In genomic region chr8:121079944-121080343, GRCm38 (mm10) we compare ENCODE assay signal across 20 mouse cellular contexts. TPM values are rescaled to one million over a fixed set of nuclear protein-coding genes. Genes with fewer than 3 reads are reported as not detected.
DNase-seq lines count a peak whose midpoint lies in the region; ATAC-seq and TF ChIP-seq lines count a peak whose summit lies in the region.
"Had no signal": no experiment of that assay in that cellular context is flagged by ENCODE, and none has a peak within 500 bp of the region (broad histone marks: within the 10 kb centered on the region; RNA-seq: fewer than 3 reads in every experiment).

No protein-coding gene starts in this region.

- H3K36me3 ChIP-seq in heart, embryonic 13.5 days: no peaks in the 10 kb centered on the region
- no peaks in the 10 kb centered on the region for H3K36me3 ChIP-seq in lung, postnatal 0 days (ENCODE audit: insufficient read depth, low read length)
- H3K36me3 ChIP-seq in embryonic facial prominence, embryonic 14.5 days (ENCODE audit: control insufficient read depth, insufficient read depth, low read length): no peaks in the 10 kb centered on the region
- no peaks in the 10 kb centered on the region; the same call in 1 of the 2 replicates for H3K36me3 ChIP-seq in stomach, embryonic 14.5 days (ENCODE audit: control insufficient read depth, insufficient read depth, low read length)
- H3K36me3 ChIP-seq: hindbrain, embryonic 13.5 days; limb, embryonic 15.5 days; midbrain, embryonic 10.5 days had no signal

- ATAC-seq in heart, embryonic 13.5 days (ENCODE audit: extremely low read depth, insufficient number of reproducible peaks, low FRiP score, low TSS enrichment): no peak
- no peak for ATAC-seq in lung, postnatal 0 days
- ATAC-seq in embryonic facial prominence, embryonic 14.5 days (ENCODE audit: low read depth): no peak
- no peak for ATAC-seq in stomach, embryonic 14.5 days (ENCODE audit: insufficient number of reproducible peaks, insufficient read depth, low FRiP score, low read depth)
- ATAC-seq: forebrain, embryonic 13.5 days had no signal

- peaks cover 99% of the 10 kb centered on the region for H3K27me3 ChIP-seq in heart, embryonic 13.5 days (replicated peaks)
- H3K27me3 ChIP-seq in lung, postnatal 0 days (replicated peaks; ENCODE audit: insufficient read depth, low read length): peaks cover 33% of the 10 kb centered on the region
- peaks cover 99% of the 10 kb centered on the region for H3K27me3 ChIP-seq in embryonic facial prominence, embryonic 14.5 days (replicated peaks; ENCODE audit: control insufficient read depth, insufficient read depth, low read length)
- H3K27me3 ChIP-seq in stomach, embryonic 14.5 days (ENCODE audit: control insufficient read depth, insufficient read depth, low read length): 0 out of 2 replicates have a peak, but pooled peaks cover 19% of the 10 kb centered on the region

- WGBS in heart, embryonic 13.5 days: 5% methylated on average over 12 of the region's 12 CpGs
- 25% methylated on average over 12 of the region's 12 CpGs for WGBS in lung, postnatal 0 days
- WGBS in embryonic facial prominence, embryonic 14.5 days: 9% methylated on average over 12 of the region's 12 CpGs
- WGBS in stomach, embryonic 14.5 days: 10% methylated on average over 12 of the region's 12 CpGs

- no peak for TF ChIP-seq CTCF in lung, postnatal 0 days (IDR thresholded peaks at IDR 0.05)

- H3K27ac ChIP-seq in heart, embryonic 13.5 days (replicated peaks): no peak overlapping the region
- H3K27ac ChIP-seq in lung, postnatal 0 days (ENCODE audit: low read length): peak overlapping the region; percentile 95; the same call in 1 of the 2 replicates
- no peak overlapping the region for H3K27ac ChIP-seq in embryonic facial prominence, embryonic 14.5 days (replicated peaks; ENCODE audit: low read depth, low read length)
- H3K27ac ChIP-seq in stomach, embryonic 14.5 days (ENCODE audit: low read length): peak overlapping the region; percentile 99
- H3K27ac ChIP-seq: forebrain, embryonic 13.5 days; hindbrain, embryonic 13.5 days; limb, embryonic 15.5 days; midbrain, embryonic 10.5 days had no signal

- no peak for TF ChIP-seq EP300 in lung, postnatal 0 days (IDR thresholded peaks at IDR 0.05)

- H3K4me2 ChIP-seq in heart, embryonic 13.5 days: peak overlapping the region; percentile 85
- peak overlapping the region; percentile 79 for H3K4me2 ChIP-seq in lung, postnatal 0 days (replicated peaks; ENCODE audit: low read depth, low read length)
- peak overlapping the region; percentile 43 for H3K4me2 ChIP-seq in embryonic facial prominence, embryonic 14.5 days (ENCODE audit: low read depth, low read length)
- H3K4me2 ChIP-seq in stomach, embryonic 14.5 days (replicated peaks; ENCODE audit: low read depth, low read length): peak overlapping the region; percentile 78
- H3K4me2 ChIP-seq: forebrain, embryonic 13.5 days; hindbrain, embryonic 13.5 days; limb, embryonic 15.5 days had no signal

- H3K4me3 ChIP-seq in heart, embryonic 13.5 days: no peak overlapping the region
- peak overlapping the region; percentile 74 for H3K4me3 ChIP-seq in lung, postnatal 0 days (ENCODE audit: low read depth, low read length)
- peak overlapping the region; percentile 23 for H3K4me3 ChIP-seq in embryonic facial prominence, embryonic 14.5 days (ENCODE audit: low read depth, low read length)
- H3K4me3 ChIP-seq in stomach, embryonic 14.5 days (ENCODE audit: low read depth, low read length): peak overlapping the region; percentile 69
- H3K4me3 ChIP-seq: forebrain, embryonic 13.5 days; hindbrain, embryonic 13.5 days; limb, embryonic 15.5 days; midbrain, embryonic 10.5 days had no signal

- peaks cover 28% of the 10 kb centered on the region for H3K4me1 ChIP-seq in heart, embryonic 13.5 days
- no peaks in the 10 kb centered on the region for H3K4me1 ChIP-seq in lung, postnatal 0 days (ENCODE audit: insufficient read depth, low read depth, low read length)
- H3K4me1 ChIP-seq in embryonic facial prominence, embryonic 14.5 days (ENCODE audit: control insufficient read depth, insufficient read depth, low read length): peaks cover 6% of the 10 kb centered on the region; the same call in 1 of the 2 replicates
- H3K4me1 ChIP-seq in stomach, embryonic 14.5 days (ENCODE audit: control insufficient read depth, insufficient read depth, low read length): peaks cover 8% of the 10 kb centered on the region

- H3K9ac ChIP-seq in heart, embryonic 13.5 days: no peak overlapping the region
- H3K9ac ChIP-seq in lung, postnatal 0 days (replicated peaks; ENCODE audit: low read depth): peak overlapping the region; percentile 80
- H3K9ac ChIP-seq in embryonic facial prominence, embryonic 14.5 days (ENCODE audit: low read depth, low read length): no peak overlapping the region
- peak overlapping the region; percentile 92 for H3K9ac ChIP-seq in stomach, embryonic 14.5 days (replicated peaks; ENCODE audit: low read depth, low read length)
- H3K9ac ChIP-seq: forebrain, embryonic 13.5 days; hindbrain, embryonic 13.5 days; limb, embryonic 15.5 days had no signal

- no peaks in the 10 kb centered on the region for H3K9me3 ChIP-seq in heart, embryonic 13.5 days
- no peaks in the 10 kb centered on the region for H3K9me3 ChIP-seq in lung, postnatal 0 days (ENCODE audit: low read length)
- no peaks in the 10 kb centered on the region for H3K9me3 ChIP-seq in embryonic facial prominence, embryonic 14.5 days (ENCODE audit: control insufficient read depth, low read length)
- no peaks in the 10 kb centered on the region for H3K9me3 ChIP-seq in stomach, embryonic 14.5 days (ENCODE audit: control insufficient read depth, low read depth, low read length)
- H3K9me3 ChIP-seq: forebrain, embryonic 13.5 days; hindbrain, embryonic 13.5 days; limb, embryonic 15.5 days; midbrain, embryonic 10.5 days had no signal

- no peak for DNase-seq in heart, adult 9 months (ENCODE audit: low spot score in 2 of 2)
- no peak for DNase-seq in lung, postnatal 0 days (ENCODE audit: low spot score)
- no peak for DNase-seq in lung, postnatal 10 days
- no peak for DNase-seq in embryonic facial prominence, embryonic 14.5 days (ENCODE audit: low spot score)
- no peak for DNase-seq in adrenal gland, adult 18-20 months (ENCODE audit: low spot score in 2 of 2)
- no peak for DNase-seq in kidney, postnatal 14 days
- DNase-seq: adrenal gland, postnatal 14 days; cerebellum, adult 11-12 months; cerebellum, postnatal 36 days; kidney, adult 2 months; thymus, postnatal 14 days had no signal

RNA-seq across cellular contexts. Expression of gene Foxf1, which starts 4.2 kb away (rescaled TPM):
- 7.7 and 9.5 TPM in 2 replicates for polyA plus RNA-seq in heart, embryonic 13.5 days (2015; fragmentation: Nextera tagmentation; extraction: Ambion mirVana)
- polyA plus RNA-seq in lung, postnatal 0 days (2015; fragmentation: Nextera tagmentation; extraction: Ambion mirVana): 156 and 194 TPM in 2 replicates
- 7.0 and 7.6 TPM in 2 replicates for polyA plus RNA-seq in embryonic facial prominence, embryonic 14.5 days (2014; fragmentation: Nextera tagmentation; extraction: Ambion mirVana)
- polyA plus RNA-seq in stomach, embryonic 14.5 days (2014; fragmentation: Nextera tagmentation; extraction: Ambion mirVana): 147 and 163 TPM in 2 replicates
- under 1 TPM; 0.36 to 0.38 TPM for total RNA-seq in adrenal gland, adult 18-20 months (2021)

RNA-seq across cellular contexts. Expression of gene Mthfsd, which starts 28.2 kb away (rescaled TPM):
- 35.3 and 42.8 TPM in 2 replicates for polyA plus RNA-seq in heart, embryonic 13.5 days (2015; fragmentation: Nextera tagmentation; extraction: Ambion mirVana)
- polyA plus RNA-seq in lung, postnatal 0 days (2015; fragmentation: Nextera tagmentation; extraction: Ambion mirVana): 36.1 and 37.7 TPM in 2 replicates
- 46.1 and 56.7 TPM in 2 replicates for polyA plus RNA-seq in embryonic facial prominence, embryonic 14.5 days (2014; fragmentation: Nextera tagmentation; extraction: Ambion mirVana)
- polyA plus RNA-seq in stomach, embryonic 14.5 days (2014; fragmentation: Nextera tagmentation; extraction: Ambion mirVana): 65.9 and 66.6 TPM in 2 replicates
- 10 to 100 TPM; 28.4 to 30.6 TPM for total RNA-seq in adrenal gland, adult 18-20 months (2021)

RNA-seq across cellular contexts. Expression of gene Foxc2, which starts 36.0 kb away (rescaled TPM):
- 6.8 and 7.4 TPM in 2 replicates for polyA plus RNA-seq in heart, embryonic 13.5 days (2015; fragmentation: Nextera tagmentation; extraction: Ambion mirVana)
- polyA plus RNA-seq in lung, postnatal 0 days (2015; fragmentation: Nextera tagmentation; extraction: Ambion mirVana): 0.47 and 0.58 TPM in 2 replicates
- 7.4 and 9.4 TPM in 2 replicates for polyA plus RNA-seq in embryonic facial prominence, embryonic 14.5 days (2014; fragmentation: Nextera tagmentation; extraction: Ambion mirVana)
- 0.20 and 0.56 TPM in 2 replicates for polyA plus RNA-seq in stomach, embryonic 14.5 days (2014; fragmentation: Nextera tagmentation; extraction: Ambion mirVana)
- total RNA-seq in adrenal gland, adult 18-20 months (2021): 1 to 10 TPM; 2.8 to 4.1 TPM

RNA-seq across cellular contexts. Expression of gene Foxl1, which starts 47.8 kb away (rescaled TPM):
- 0.52 and 0.64 TPM in 2 replicates for polyA plus RNA-seq in heart, embryonic 13.5 days (2015; fragmentation: Nextera tagmentation; extraction: Ambion mirVana)
- 0.88 and 1.3 TPM in 2 replicates for polyA plus RNA-seq in lung, postnatal 0 days (2015; fragmentation: Nextera tagmentation; extraction: Ambion mirVana)
- 0.32 and 0.96 TPM in 2 replicates for polyA plus RNA-seq in embryonic facial prominence, embryonic 14.5 days (2014; fragmentation: Nextera tagmentation; extraction: Ambion mirVana)
- 6.9 and 7.0 TPM in 2 replicates for polyA plus RNA-seq in stomach, embryonic 14.5 days (2014; fragmentation: Nextera tagmentation; extraction: Ambion mirVana)
- under 1 TPM; 0.26 to 0.27 TPM for total RNA-seq in adrenal gland, adult 18-20 months (2021)
- total RNA-seq: gastrocnemius, adult 18-20 months; layer of hippocampus, postnatal 14 days had no signal
- polyA plus RNA-seq: neural tube, embryonic 14.5 days had no signal

Comparison
In these comparisons a context has a peak if more than half of its experiments do, and no peak if none do; other contexts are left out.
1. H3K27ac ChIP-seq: peak in lung, postnatal 0 days (single experiment) and stomach, embryonic 14.5 days (single experiment); none in heart, embryonic 13.5 days (single experiment) and embryonic facial prominence, embryonic 14.5 days (single experiment).
2. H3K9ac ChIP-seq: peak in lung, postnatal 0 days (single experiment) and stomach, embryonic 14.5 days (single experiment); none in heart, embryonic 13.5 days (single experiment) and embryonic facial prominence, embryonic 14.5 days (single experiment).
3. RNA of gene Foxf1, which starts 4.2 kb away (polyA plus RNA-seq): 147 to 163 TPM in stomach, embryonic 14.5 days and 156 to 194 TPM in lung, postnatal 0 days; 7.7 to 9.5 TPM in heart, embryonic 13.5 days and 7.0 to 7.6 TPM in embryonic facial prominence, embryonic 14.5 days; every median in the first group is over 10 times any median in the second.
4. Peak in every context shown above with its lines, with median percentiles within 50 percentile points of each other: H3K4me2 ChIP-seq.